Comparison of ENCODE assay signal across 23 mouse cellular contexts in the genomic region with DNA sequence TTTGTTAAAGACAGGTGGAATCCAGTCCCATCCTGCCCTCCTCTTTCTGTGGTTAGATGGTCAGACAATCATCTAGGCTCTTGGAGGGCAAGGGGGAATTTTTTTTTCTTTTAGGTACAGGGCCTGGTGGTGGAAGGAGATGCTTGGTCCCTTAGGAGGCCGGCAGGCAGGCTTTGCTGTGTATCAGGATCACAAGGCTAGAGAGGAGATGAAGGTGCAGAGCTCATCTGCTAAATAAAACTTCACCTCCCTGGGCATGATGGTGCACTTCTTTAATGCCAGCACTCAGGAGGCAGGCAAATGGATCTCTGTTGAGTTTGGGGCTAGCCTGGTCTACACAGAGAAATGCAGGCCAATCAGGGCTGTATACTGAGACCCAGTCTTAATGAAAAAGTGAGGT. TPM values are rescaled to one million over a fixed set of nuclear protein-coding genes. Genes with fewer than 3 reads are reported as not detected.
DNase-seq lines count a peak whose midpoint lies in the region; ATAC-seq and TF ChIP-seq lines count a peak whose summit lies in the region.
"Had no signal": no experiment of that assay in that cellular context is flagged by ENCODE, and none has a peak within 500 bp of the region (broad histone marks: within the 10 kb centered on the region; RNA-seq: fewer than 3 reads in every experiment).

No protein-coding gene starts in this region.

- H3K4me2 ChIP-seq in lung, embryonic 15.5 days, result no peak overlapping the region; the same call in 1 of the 2 replicates
- H3K4me2 ChIP-seq in stomach, embryonic 16.5 days (ENCODE audit: low read depth, low read length), result peak overlapping the region; percentile 67
- no peak overlapping the region for H3K4me2 ChIP-seq in liver, postnatal 0 days (ENCODE audit: low read depth, low read length)
- H3K4me2 ChIP-seq: embryonic facial prominence, embryonic 12.5 days; midbrain, embryonic 11.5 days; neural tube, embryonic 13.5 days had no signal

- peak; percentile 13; the same call in 1 of the 2 replicates for TF ChIP-seq POLR2A in embryonic fibroblast, embryonic 13.5 days (IDR thresholded peaks at IDR 0.05; ENCODE audit: low read depth, low read length)

- TF ChIP-seq EP300 in liver, postnatal 0 days (IDR thresholded peaks at IDR 0.05; ENCODE audit: low read depth), result no peak

- peak; percentile 91 for DNase-seq in heart, adult 11 months
- DNase-seq in heart, postnatal 14 days, result no peak
- no peak for DNase-seq in lung, adult 18-20 months
- DNase-seq in adrenal gland, postnatal 4 days (ENCODE audit: low spot score in 2 of 2), result no peak
- no peak for DNase-seq in liver, postnatal 0 days

- ATAC-seq in lung, embryonic 15.5 days (ENCODE audit: borderline replicate concordance, extremely low read depth, low FRiP score, low TSS enrichment), result no peak
- ATAC-seq in stomach, embryonic 16.5 days (ENCODE audit: insufficient read depth, low FRiP score), result no peak
- ATAC-seq in liver, postnatal 0 days, result no peak

- no peaks in the 10 kb centered on the region for H3K36me3 ChIP-seq in lung, embryonic 15.5 days
- H3K36me3 ChIP-seq in stomach, embryonic 16.5 days (ENCODE audit: control insufficient read depth, insufficient read depth, low read length), result no peaks in the 10 kb centered on the region
- H3K36me3 ChIP-seq in liver, postnatal 0 days (replicated peaks; ENCODE audit: insufficient read depth, low read length), result no peaks in the 10 kb centered on the region
- H3K36me3 ChIP-seq: embryonic facial prominence, embryonic 12.5 days; limb, embryonic 13.5 days; neural tube, embryonic 13.5 days had no signal

- peaks cover 20% of the 10 kb centered on the region for H3K4me1 ChIP-seq in lung, embryonic 15.5 days
- H3K4me1 ChIP-seq in embryonic fibroblast, embryonic 13.5 days (ENCODE audit: control insufficient read depth, insufficient read depth, low read length), result 0 out of 2 replicates have a peak, but pooled peaks cover 9% of the 10 kb centered on the region
- H3K4me1 ChIP-seq in stomach, embryonic 16.5 days (ENCODE audit: control insufficient read depth, insufficient read depth, low read length), result peaks cover 20% of the 10 kb centered on the region
- peaks cover 4% of the 10 kb centered on the region; the same call in 1 of the 2 replicates for H3K4me1 ChIP-seq in liver, postnatal 0 days (ENCODE audit: insufficient read depth)

- H3K4me3 ChIP-seq in lung, embryonic 15.5 days, result no peak overlapping the region
- H3K4me3 ChIP-seq in embryonic fibroblast, embryonic 13.5 days (ENCODE audit: insufficient read depth, low read length), result peak overlapping the region; percentile 92
- H3K4me3 ChIP-seq in stomach, embryonic 16.5 days (replicated peaks; ENCODE audit: low read length), result peak overlapping the region; percentile 48
- H3K4me3 ChIP-seq in liver, postnatal 0 days (ENCODE audit: low read depth, low read length), result no peak overlapping the region
- H3K4me3 ChIP-seq: embryonic facial prominence, embryonic 12.5 days; limb, embryonic 13.5 days; neural tube, embryonic 13.5 days had no signal

- WGBS in lung, embryonic 15.5 days, result 50% methylated on average over 1 of the region's 1 CpGs
- 40% methylated on average over 1 of the region's 1 CpGs for WGBS in stomach, embryonic 16.5 days
- WGBS in liver, postnatal 0 days (ENCODE audit: insufficient replicate concordance), result 57% methylated on average over 1 of the region's 1 CpGs

- peak overlapping the region; percentile 48; the same call in 1 of the 2 replicates for H3K27ac ChIP-seq in lung, embryonic 15.5 days
- H3K27ac ChIP-seq in embryonic fibroblast, embryonic 13.5 days (ENCODE audit: insufficient read depth, low read length), result peak overlapping the region; percentile 64
- peak overlapping the region; percentile 46 for H3K27ac ChIP-seq in stomach, embryonic 16.5 days (ENCODE audit: low read length)
- H3K27ac ChIP-seq in liver, postnatal 0 days (ENCODE audit: low read depth), result no peak overlapping the region
- H3K27ac ChIP-seq: embryonic facial prominence, embryonic 12.5 days; limb, embryonic 13.5 days; liver, embryonic 14.5 days; neural tube, embryonic 13.5 days had no signal

- no peak for TF ChIP-seq CTCF in embryonic fibroblast, embryonic 13.5 days (IDR thresholded peaks at IDR 0.05; ENCODE audit: borderline replicate concordance, insufficient read depth, low read length)
- no peak for TF ChIP-seq CTCF in liver, postnatal 0 days (IDR thresholded peaks at IDR 0.05; ENCODE audit: low read depth)

- no peaks in the 10 kb centered on the region for H3K9me3 ChIP-seq in lung, embryonic 15.5 days
- 0 out of 2 replicates have a peak, but pooled peaks cover 3% of the 10 kb centered on the region for H3K9me3 ChIP-seq in stomach, embryonic 16.5 days (replicated peaks; ENCODE audit: control insufficient read depth, low read length)
- no peaks in the 10 kb centered on the region for H3K9me3 ChIP-seq in liver, postnatal 0 days (ENCODE audit: low read length)
- H3K9me3 ChIP-seq: embryonic facial prominence, embryonic 12.5 days; neural tube, embryonic 13.5 days had no signal

- intact Hi-C loops in heart, postnatal 14 days (cut with DNase I), result loop anchor here (1.0 to 10.0 kb wide), 4 partner anchors 36 to 201 kb away; partner anchors contain the start of genes S100a7a and Snapin

- no peak overlapping the region for H3K9ac ChIP-seq in lung, embryonic 15.5 days
- H3K9ac ChIP-seq in stomach, embryonic 16.5 days (ENCODE audit: low read length), result peak overlapping the region; percentile 51
- H3K9ac ChIP-seq in liver, postnatal 0 days (replicated peaks), result no peak overlapping the region
- H3K9ac ChIP-seq: embryonic facial prominence, embryonic 12.5 days; forebrain, postnatal 0 days; limb, embryonic 13.5 days; liver, embryonic 14.5 days; neural tube, embryonic 13.5 days had no signal

- no peaks in the 10 kb centered on the region for H3K27me3 ChIP-seq in lung, embryonic 15.5 days
- no peaks in the 10 kb centered on the region for H3K27me3 ChIP-seq in stomach, embryonic 16.5 days (ENCODE audit: control insufficient read depth, insufficient read depth, low read length)
- no peaks in the 10 kb centered on the region for H3K27me3 ChIP-seq in liver, postnatal 0 days (ENCODE audit: insufficient read depth, low read length)

RNA-seq across cellular contexts. Expression of gene S100a6, which starts 3.2 kb away (rescaled TPM):
- 10 to 100 TPM; 62.2 to 71.0 TPM for total RNA-seq in heart, postnatal 14 days (2021)
- 148 and 158 TPM in 2 replicates for polyA plus RNA-seq in lung, embryonic 15.5 days (2015; fragmentation: Nextera tagmentation; extraction: Ambion mirVana)
- polyA plus RNA-seq in embryonic fibroblast, embryonic 13.5 days (2011; ENCODE audit: insufficient read length, low read depth, missing spikeins), result 3,458 and 7,173 TPM in 2 replicates
- polyA plus RNA-seq in stomach, embryonic 16.5 days (2015; fragmentation: Nextera tagmentation; extraction: Ambion mirVana), result 820 and 892 TPM in 2 replicates
- 10 to 100 TPM; 71.7 to 72.5 TPM for total RNA-seq in adrenal gland, postnatal 4 days (2021)
- 49.1 and 55.6 TPM in 2 replicates for polyA plus RNA-seq in liver, postnatal 0 days (2015; fragmentation: Nextera tagmentation; extraction: Ambion mirVana)

RNA-seq across cellular contexts. Expression of gene S100a5, which starts 7.6 kb away (rescaled TPM):
- not detected for total RNA-seq in heart, postnatal 14 days (2021)
- polyA plus RNA-seq in lung, embryonic 15.5 days (2015; fragmentation: Nextera tagmentation; extraction: Ambion mirVana), result not detected in 2 replicates
- polyA plus RNA-seq in embryonic fibroblast, embryonic 13.5 days (2011; ENCODE audit: insufficient read length, low read depth, missing spikeins), result not detected in 2 replicates
- 4.5 and 5.2 TPM in 2 replicates for polyA plus RNA-seq in stomach, embryonic 16.5 days (2015; fragmentation: Nextera tagmentation; extraction: Ambion mirVana)
- not detected for total RNA-seq in adrenal gland, postnatal 4 days (2021)
- not detected in 2 replicates for polyA plus RNA-seq in liver, postnatal 0 days (2015; fragmentation: Nextera tagmentation; extraction: Ambion mirVana)
- total RNA-seq: adrenal gland, adult 2 months; forebrain, postnatal 0 days; hematopoietic stem cell, adult 5-6 weeks; monocyte, adult 5-6 weeks had no signal
- polyA plus RNA-seq: adrenal gland, adult 2 months; cortical plate, adult 2 months; forebrain, postnatal 0 days; gonadal fat pad, adult 2 months; heart, embryonic 14.5 days; hindbrain, embryonic 16.5 days; limb, embryonic 13.5 days; liver, embryonic 14.5 days; midbrain, embryonic 11.5 days; neural tube, embryonic 13.5 days had no signal

RNA-seq across cellular contexts. Expression of gene S100a4, which starts 12.3 kb away (rescaled TPM):
- total RNA-seq in heart, postnatal 14 days (2021), result 10 to 100 TPM; 12.2 to 14.3 TPM
- polyA plus RNA-seq in lung, embryonic 15.5 days (2015; fragmentation: Nextera tagmentation; extraction: Ambion mirVana), result 6.0 and 8.9 TPM in 2 replicates
- 454 and 1,115 TPM in 2 replicates for polyA plus RNA-seq in embryonic fibroblast, embryonic 13.5 days (2011; ENCODE audit: insufficient read length, low read depth, missing spikeins)
- polyA plus RNA-seq in stomach, embryonic 16.5 days (2015; fragmentation: Nextera tagmentation; extraction: Ambion mirVana), result 12.5 and 15.1 TPM in 2 replicates
- total RNA-seq in adrenal gland, postnatal 4 days (2021), result 10 to 100 TPM; 11.4 to 14.7 TPM
- polyA plus RNA-seq in liver, postnatal 0 days (2015; fragmentation: Nextera tagmentation; extraction: Ambion mirVana), result 4.0 and 4.6 TPM in 2 replicates
- polyA plus RNA-seq: neural tube, embryonic 13.5 days had no signal

RNA-seq across cellular contexts. Expression of gene Gm42674, which starts 14.2 kb away (rescaled TPM):
- total RNA-seq in heart, postnatal 14 days (2021), result not detected
- not detected in 2 replicates for polyA plus RNA-seq in lung, embryonic 15.5 days (2015; fragmentation: Nextera tagmentation; extraction: Ambion mirVana)
- 3.5 TPM in 1 of 2 replicates, not detected in the other for polyA plus RNA-seq in embryonic fibroblast, embryonic 13.5 days (2011; ENCODE audit: insufficient read length, low read depth, missing spikeins)
- not detected in 2 replicates for polyA plus RNA-seq in stomach, embryonic 16.5 days (2015; fragmentation: Nextera tagmentation; extraction: Ambion mirVana)
- not detected for total RNA-seq in adrenal gland, postnatal 4 days (2021)
- polyA plus RNA-seq in liver, postnatal 0 days (2015; fragmentation: Nextera tagmentation; extraction: Ambion mirVana), result not detected in 2 replicates
- total RNA-seq: adrenal gland, adult 2 months; forebrain, postnatal 0 days; hematopoietic stem cell, adult 5-6 weeks; monocyte, adult 5-6 weeks had no signal
- polyA plus RNA-seq: adrenal gland, adult 2 months; cortical plate, adult 2 months; embryonic facial prominence, embryonic 12.5 days; forebrain, postnatal 0 days; gonadal fat pad, adult 2 months; heart, embryonic 14.5 days; limb, embryonic 13.5 days; liver, embryonic 14.5 days; midbrain, embryonic 11.5 days; neural tube, embryonic 13.5 days; thymus, postnatal 0 days had no signal

RNA-seq across cellular contexts. Expression of gene S100a2, which starts 25.9 kb away (rescaled TPM):
- total RNA-seq in heart, postnatal 14 days (2021), result not detected
- polyA plus RNA-seq in lung, embryonic 15.5 days (2015; fragmentation: Nextera tagmentation; extraction: Ambion mirVana), result not detected in 2 replicates
- not detected in 2 replicates for polyA plus RNA-seq in embryonic fibroblast, embryonic 13.5 days (2011; ENCODE audit: insufficient read length, low read depth, missing spikeins)
- 0.93 and 1.3 TPM in 2 replicates for polyA plus RNA-seq in stomach, embryonic 16.5 days (2015; fragmentation: Nextera tagmentation; extraction: Ambion mirVana)
- total RNA-seq in adrenal gland, postnatal 4 days (2021), result not detected
- not detected in 2 replicates for polyA plus RNA-seq in liver, postnatal 0 days (2015; fragmentation: Nextera tagmentation; extraction: Ambion mirVana)
- total RNA-seq: adrenal gland, adult 2 months; forebrain, postnatal 0 days; hematopoietic stem cell, adult 5-6 weeks; monocyte, adult 5-6 weeks had no signal
- polyA plus RNA-seq: adrenal gland, adult 2 months; cortical plate, adult 2 months; embryonic facial prominence, embryonic 12.5 days; forebrain, postnatal 0 days; gonadal fat pad, adult 2 months; heart, embryonic 14.5 days; hindbrain, embryonic 16.5 days; limb, embryonic 13.5 days; liver, embryonic 14.5 days; midbrain, embryonic 11.5 days; neural tube, embryonic 13.5 days; urinary bladder, adult 2 months had no signal

Comparison
In these comparisons a context has a peak if more than half of its experiments do, and no peak if none do; other contexts are left out.
1. H3K4me3 ChIP-seq: peak in embryonic fibroblast, embryonic 13.5 days (single experiment) and stomach, embryonic 16.5 days (single experiment); none in lung, embryonic 15.5 days (single experiment) and liver, postnatal 0 days (single experiment).
2. RNA of gene S100a4, which starts 12.3 kb away (polyA plus RNA-seq): 454 to 1,115 TPM in embryonic fibroblast, embryonic 13.5 days; 12.5 to 15.1 TPM in stomach, embryonic 16.5 days, 6.0 to 8.9 TPM in lung, embryonic 15.5 days and 4.0 to 4.6 TPM in liver, postnatal 0 days; every median in the first group is over 10 times any median in the second.